Mouse (Mus musculus): Measurements from ENCODE around the gene Blvrb.

DNA sequence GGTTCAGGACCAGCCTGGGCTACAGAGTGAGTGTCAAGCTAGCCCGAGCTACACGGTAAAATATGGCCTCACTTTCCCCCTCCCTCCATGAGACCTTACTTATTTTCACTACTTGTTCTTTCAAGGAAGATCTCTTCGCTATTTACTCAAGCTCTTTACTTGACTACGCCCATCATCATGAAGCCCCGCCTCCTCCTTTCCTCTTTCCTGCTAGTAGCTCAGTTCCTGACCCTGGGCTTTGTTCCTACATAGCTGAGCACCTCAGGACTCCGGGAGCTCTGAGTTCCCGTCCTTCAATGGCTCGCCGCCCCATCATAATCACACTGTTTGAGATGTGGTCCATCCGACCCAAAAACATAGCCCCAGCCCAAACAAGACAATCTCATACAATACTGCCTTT is 14.4 kb upstream of the Blvrb start:
- TF ChIP-seq CTCF (IDR thresholded peaks at IDR 0.05; ENCODE audit: borderline replicate concordance, insufficient read depth, low read depth, low read length): no peak
- no peak for TF ChIP-seq POLR2A (IDR thresholded peaks at IDR 0.05; ENCODE audit: borderline replicate concordance, insufficient read depth, low read length)

Data from cerebellum, adult 2 months (tissue).